Mouse (Mus musculus): ENCODE data around the gene Rhbdd1. TPM values are rescaled to one million over a fixed set of nuclear protein-coding genes. Genes with fewer than 3 reads are reported as not detected.

Rhbdd1 gene
- 10 to 100 TPM; 10.7 to 11.6 TPM for total RNA-seq (2021)

DNA sequence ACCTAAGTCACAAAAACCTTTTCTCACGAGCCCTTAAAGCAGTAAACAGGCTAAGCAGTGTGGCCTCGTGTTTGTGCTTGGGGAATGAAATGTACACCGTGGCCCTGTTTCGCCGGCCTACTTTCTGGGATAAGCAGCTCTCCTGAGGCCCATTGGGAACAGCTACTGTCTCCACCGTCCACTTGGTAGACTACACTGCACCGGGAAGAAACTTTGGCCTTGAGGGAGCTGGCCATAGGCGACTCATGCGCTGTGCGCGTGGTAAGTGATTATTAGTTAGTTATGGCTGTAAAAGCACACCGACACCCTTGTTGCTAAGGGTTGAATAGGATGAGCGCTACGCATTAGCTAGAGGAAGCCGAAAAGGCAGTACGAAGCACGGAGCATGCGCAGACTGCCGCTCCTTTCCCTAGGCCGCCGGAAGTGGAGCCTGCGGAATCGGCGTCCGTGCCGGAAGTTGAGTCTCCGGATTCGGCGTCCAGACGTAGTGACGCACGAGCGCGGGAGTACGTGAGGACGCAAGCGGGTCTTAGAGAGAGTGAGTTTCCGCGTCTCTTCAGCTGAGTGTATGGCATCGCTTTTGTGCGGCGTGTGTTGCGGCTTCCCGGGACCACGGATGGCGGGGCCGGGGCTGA is at the start of gene Rhbdd1:
TSS of gene Rhbdd1 (plus strand) at position 342 of the 635 bp plus-strand sequence.
- intact Hi-C loops (cut with DNase I), result loop anchor here (5.0 to 10.0 kb wide), 2 partner anchors 116 to 409 kb away; partner anchors contain the start of gene Mff
- peak; percentile 98 for DNase-seq

DNA sequence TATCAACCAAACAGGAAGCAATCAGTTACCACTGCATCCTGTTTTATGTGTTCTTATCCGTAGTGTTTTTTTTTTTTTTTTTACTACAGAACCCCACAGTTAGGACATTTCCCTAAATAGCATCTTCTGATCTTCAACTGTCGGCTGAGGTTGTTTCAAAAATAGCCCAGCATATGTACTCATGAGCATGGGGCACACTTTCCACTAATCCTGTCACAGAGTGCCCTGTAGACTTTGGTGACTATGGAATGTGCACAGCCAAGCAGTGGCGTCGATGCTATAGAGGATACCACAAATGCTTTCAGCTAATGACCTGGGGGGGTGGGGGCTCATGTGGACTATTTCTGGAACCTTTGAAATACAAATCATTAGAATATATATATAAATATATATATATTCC is 48.7 kb upstream of the Rhbdd1 start:
- DNase-seq, result no peak
- intact Hi-C loops (cut with DNase I), result no loop called here

DNA sequence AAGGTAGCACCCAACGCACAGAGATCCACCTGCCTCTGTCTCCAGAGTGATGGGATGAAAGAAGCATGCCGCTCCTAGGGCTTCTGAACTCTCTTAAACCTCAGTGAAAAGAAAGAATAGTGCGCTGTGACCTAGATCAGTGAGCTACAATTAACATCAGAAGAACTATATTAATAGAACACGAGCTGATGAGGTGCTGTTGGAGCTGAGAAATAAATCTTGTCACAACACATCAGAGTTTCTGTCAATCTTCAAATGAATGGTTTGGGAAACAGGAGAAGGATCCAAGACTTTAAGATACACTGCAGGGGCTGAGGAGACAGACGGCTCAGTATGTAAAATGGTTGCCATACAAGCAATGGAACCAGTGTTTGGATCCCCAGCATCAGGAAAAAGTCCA is 44.0 kb upstream of the Rhbdd1 start:
- DNase-seq, result no peak
- intact Hi-C loops (cut with DNase I), result no loop called here

DNA sequence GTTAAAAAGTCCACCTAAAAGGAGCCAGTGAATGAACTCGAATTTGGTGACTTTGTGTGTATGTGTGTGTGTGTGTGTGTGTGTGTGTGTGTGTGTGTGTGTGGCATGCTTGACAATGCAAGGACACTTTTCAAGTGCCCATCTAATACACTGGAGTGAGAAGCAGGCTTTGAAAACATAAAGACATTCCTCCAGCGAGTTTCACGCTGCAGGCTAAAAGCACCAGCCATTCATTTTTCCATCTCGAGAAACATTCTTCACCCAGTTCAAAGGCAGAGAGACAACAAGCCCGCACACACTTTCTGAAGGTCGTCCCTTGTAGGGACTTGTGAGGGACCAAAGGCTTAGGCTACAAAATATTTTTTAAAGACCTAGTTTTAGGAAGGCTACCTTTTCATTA is 42.7 kb upstream of the Rhbdd1 start:
- intact Hi-C loops (cut with DNase I), result no loop called here
- no peak for DNase-seq

DNA sequence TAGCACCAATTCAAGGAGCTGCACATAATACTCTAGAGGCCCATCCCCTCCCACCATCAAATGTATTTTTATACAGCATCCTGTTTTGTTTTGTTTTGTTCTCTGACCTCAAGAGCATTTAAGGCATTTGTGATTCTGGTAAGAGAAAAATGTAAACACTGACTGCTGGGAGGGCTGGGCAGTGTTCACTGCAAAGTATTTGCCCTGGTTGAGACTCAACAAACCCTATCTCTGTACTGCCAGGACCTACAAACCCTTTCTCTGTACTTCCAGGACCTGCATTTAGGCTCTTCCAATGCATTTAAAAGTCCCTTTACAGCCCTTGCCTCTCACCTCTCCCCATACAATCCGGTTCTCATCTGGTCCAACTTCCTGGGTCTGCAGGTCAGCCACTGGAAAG is 41.9 kb upstream of the Rhbdd1 start:
- DNase-seq, result no peak
- intact Hi-C loops (cut with DNase I), result no loop called here

DNA sequence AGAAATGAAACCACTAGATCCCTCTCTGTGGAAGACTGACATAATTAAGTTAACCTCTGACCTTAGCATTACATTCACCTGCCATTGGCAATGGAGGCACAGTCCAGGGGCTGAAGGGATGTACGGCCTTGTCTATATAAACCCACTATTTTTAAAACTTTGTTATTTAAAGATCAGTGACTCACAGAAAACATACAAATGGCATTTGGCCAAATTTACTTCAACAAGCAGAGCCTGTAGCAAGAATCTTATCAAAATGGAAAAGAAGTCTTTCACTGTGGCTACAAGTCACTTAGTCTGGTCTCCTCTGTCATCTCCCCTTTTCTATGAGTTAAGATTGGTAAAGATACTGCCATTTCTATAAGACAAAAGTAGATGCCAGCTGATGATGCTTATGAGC is 36.5 kb upstream of the Rhbdd1 start:
- intact Hi-C loops (cut with DNase I), result loop anchor here (5.0 to 10.0 kb wide), 2 partner anchors 32 to 545 kb away; no protein-coding TSS in a partner anchor
- no peak for DNase-seq

DNA sequence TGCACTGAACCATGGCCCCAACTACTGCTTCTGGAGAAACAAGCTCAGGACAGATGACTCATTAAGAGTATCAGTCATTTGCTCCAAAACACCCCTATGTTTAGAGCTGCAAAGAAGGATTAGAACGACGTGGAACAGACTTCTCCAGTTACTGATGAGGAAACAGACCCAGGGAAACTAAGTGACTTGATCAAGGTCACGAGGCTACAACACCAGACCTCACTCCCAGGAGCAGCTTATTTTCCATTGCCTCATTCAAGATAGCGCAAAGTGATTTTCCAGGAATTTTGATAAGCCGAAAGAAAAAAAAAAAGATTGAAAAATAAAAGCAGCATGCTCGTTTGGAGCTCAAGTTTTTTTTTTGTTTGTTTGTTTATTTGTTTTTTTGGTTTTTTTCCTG is 34.4 kb upstream of the Rhbdd1 start:
- no peak for DNase-seq
- intact Hi-C loops (cut with DNase I), result loop anchor here (5.0 to 10.0 kb wide), 2 partner anchors 35 to 547 kb away; no protein-coding TSS in a partner anchor

DNA sequence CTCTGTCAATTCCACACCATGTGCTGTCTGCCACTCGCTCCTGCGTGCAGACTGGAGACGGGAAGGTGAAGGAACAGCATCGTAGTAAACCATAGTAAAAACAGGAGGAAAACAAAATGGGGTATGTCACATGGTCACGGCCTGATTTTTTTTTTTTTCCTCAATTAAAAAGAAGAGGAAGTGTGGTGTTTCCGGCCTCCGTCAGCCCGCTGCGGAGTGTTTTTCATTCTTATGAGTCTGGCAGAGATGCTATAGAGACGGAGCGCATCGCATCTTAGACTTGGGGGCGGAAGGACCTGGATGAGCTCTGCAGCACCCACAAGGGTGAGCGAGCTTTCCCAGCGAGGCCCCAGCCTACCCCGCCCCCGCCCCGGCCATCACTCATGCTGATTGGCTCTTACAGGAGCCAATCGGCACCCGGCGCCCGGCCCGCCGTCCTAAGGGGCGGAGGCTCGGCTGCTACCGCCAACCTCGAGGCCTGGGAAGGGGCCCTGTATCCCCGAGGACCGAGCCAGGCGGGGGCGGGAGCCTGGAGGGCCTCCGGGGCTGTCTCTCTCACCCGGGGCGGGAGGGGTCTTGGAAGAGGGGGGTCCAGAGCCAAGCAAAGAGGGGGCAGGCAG is 33.1 kb upstream of the Rhbdd1 start:
- intact Hi-C loops (cut with DNase I), result loop anchor here (5.0 to 10.0 kb wide), 2 partner anchors 36 to 548 kb away; no protein-coding TSS in a partner anchor
- DNase-seq, result peak; percentile 92 to 94

DNA sequence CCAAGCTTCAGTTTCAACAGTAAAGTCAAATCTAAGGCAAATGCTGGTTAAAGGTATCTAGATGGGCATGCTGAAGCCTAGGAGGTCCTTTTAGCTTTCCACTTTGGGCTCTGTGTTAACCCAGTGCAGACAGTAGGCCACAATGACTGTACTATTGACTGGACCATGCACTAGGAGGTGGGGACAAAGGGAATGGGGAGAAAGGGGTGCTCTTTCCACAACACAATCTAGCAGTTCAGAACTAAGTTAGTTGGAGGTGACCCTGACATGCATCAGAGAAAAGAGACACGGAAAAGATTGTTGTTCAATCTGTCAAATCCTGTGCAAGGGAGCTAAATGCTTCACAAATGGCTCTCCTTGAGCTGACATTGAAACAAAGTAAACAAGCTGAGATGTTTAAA is 32.4 kb upstream of the Rhbdd1 start:
- peak; percentile 58 to 63 for DNase-seq
- intact Hi-C loops (cut with DNase I), result loop anchor here (5.0 to 10.0 kb wide), 2 partner anchors 37 to 549 kb away; no protein-coding TSS in a partner anchor

DNA sequence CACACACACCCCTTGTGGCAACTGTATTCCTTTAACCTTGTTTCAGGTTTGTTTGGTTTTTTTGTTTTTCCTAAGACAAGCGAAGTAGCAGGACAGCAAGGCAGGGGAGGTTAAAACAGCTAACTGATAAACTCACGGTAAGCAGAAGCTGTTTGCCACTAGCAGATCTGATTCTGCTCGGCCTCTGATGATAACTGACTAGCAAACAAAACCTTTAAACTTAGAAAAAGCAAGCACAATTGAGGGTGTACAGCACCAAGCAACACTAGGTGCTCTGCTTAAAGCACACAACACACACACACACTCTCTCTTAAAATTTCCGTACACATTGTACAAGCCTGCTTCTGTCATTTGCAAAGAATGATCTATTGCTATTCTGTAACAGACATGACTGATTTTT is 31.8 kb upstream of the Rhbdd1 start:
- peak in 1 of 2 experiments; percentile 32 for DNase-seq
- intact Hi-C loops (cut with DNase I), result loop anchor here (5.0 to 10.0 kb wide), 2 partner anchors 37 to 550 kb away; no protein-coding TSS in a partner anchor

DNA sequence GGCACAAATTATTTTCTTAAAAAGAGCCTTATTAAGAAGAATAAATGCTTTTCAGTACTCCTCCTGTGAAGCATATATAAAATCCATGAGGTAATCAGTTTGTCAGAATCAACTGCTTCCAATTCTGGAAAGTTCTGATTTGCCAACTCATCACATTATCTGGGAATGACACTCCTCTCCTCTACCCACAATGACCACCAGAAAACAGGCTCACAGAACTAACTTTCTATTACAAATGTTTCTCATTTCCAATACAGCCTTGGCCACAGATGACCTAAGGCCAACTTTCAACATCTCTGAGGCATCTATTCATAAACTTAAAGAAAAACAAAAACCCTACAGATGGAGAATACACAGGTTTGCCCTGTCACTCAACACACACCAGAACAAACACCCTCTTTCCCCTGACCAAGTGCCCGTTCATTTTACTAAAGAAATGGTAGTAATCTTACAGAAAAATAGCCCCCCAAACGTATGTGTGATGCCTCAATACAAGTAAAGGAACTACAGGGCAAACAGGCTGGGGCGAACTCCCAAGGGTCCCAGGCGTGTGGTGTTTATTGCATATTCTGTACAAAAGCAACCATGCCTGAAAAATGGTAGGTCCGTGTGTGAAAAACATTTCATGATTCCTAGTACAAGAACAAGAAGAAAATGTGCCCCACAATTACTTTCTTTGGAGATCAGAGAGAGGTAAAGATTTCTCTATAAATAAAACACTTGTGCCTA is 30.6 kb upstream of the Rhbdd1 start:
- peak in 1 of 2 experiments; percentile 33 for DNase-seq
- intact Hi-C loops (cut with DNase I), result loop anchor here (2.0 to 10.0 kb wide), 3 partner anchors 87 to 551 kb away; no protein-coding TSS in a partner anchor

DNA sequence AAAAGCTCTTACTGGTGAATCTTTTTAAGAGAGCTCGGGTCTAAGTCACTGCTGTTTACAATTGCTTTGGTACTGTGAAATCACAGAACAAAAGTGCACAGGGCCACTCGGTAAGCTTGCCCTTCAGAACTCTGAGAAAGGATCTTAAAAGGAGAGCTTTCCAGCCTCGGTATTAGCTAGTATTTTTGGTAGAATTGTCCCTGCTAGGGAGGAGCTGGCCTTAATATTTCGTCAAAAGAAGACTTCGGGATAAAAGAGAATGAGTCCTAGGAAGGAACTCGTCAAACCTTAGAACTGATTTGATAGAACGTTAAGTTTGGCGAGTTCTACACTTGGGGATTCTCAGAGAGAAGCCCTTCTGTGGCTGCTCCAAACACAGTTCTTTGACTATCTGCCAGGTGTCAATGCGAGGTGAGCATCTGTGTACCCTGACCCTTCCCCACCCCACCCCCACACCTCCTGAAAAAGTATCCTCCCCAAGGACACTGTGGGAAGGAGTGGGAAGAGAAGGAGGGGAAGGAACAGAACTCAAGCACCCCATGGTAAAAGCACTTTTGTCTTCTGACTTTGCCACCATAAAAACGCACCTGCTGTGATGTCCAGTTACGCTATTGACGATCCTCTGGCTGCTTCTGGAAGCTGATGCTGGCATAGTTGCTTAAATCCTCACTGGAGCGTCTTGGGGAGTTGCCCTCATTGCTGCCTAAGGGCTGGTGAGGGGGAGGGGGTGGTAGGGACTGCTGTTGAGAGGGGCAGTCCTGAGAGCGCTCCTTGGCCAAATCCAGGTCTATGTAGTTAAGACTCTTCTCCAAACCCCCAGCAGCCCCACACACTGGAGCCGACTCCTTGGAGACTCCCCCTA is 29.8 kb upstream of the Rhbdd1 start:
- DNase-seq, result peak; percentile 36 to 41
- intact Hi-C loops (cut with DNase I), result loop anchor here (2.0 to 10.0 kb wide), 3 partner anchors 88 to 552 kb away; no protein-coding TSS in a partner anchor

DNA sequence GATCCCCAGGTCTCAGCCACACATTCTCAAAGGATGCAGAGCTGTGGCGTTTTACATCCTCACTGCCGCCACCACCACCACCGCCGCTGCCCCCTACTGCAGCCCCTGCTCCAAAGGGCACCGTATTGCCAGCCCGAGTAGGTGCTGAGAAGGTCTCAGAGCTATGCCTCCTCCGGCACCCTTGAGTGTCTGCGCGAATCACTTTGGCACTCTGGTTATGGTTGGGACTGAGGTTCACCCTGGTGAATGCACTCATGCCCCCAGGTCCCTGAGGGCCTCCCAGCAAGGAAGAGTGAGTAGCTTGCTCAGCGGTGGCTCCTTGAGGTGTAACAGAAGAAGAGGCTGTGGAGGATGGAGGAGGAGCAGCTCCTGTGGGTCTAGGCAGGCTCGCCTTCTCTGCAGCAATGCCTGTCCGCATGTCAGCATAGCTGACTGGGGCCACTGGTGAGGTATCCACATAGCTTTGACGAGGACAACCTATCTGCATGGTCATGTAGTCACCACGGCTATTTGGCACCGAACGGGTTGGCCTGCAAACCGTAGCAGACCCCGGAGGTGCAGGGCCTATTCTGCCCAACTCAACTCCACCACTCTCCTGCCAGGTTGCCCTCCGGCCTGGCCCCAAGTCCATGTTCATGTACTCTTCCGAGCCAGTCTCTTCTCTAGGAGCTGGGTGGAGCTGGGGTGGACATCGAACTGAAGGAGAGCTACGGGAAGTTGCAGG is 29.0 kb upstream of the Rhbdd1 start:
- intact Hi-C loops (cut with DNase I), result loop anchor here (2.0 to 10.0 kb wide), 3 partner anchors 88 to 552 kb away; no protein-coding TSS in a partner anchor
- peak; percentile 51 to 61 for DNase-seq

DNA sequence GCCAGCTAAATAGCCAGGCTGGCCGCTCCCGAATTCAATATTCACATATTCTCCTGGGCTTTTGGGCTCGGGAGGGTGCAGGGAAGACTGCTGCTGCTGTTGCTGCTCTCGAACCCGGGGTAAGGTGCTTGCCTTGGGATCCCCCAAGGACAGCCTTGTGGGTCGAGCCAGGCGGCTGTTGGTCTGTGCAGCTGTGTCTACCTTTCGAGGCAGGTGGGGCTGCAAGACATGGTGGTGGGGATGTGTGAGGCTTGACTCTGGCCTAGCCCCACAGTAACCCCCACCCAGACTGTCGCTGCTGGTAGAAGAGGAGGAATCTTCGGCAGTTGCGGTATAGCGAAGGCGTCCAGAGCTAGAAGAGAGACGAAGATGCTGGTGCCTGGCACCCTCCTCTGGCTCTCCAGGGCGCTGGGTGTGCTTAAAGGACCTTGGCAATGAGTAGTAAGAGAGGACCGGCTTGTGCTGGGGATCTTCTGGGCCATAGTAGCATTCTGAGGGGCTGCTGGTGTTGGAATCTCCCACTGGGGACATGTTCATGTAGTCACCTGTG is 28.4 kb upstream of the Rhbdd1 start:
- peak in 1 of 2 experiments; percentile 42 for DNase-seq

DNA sequence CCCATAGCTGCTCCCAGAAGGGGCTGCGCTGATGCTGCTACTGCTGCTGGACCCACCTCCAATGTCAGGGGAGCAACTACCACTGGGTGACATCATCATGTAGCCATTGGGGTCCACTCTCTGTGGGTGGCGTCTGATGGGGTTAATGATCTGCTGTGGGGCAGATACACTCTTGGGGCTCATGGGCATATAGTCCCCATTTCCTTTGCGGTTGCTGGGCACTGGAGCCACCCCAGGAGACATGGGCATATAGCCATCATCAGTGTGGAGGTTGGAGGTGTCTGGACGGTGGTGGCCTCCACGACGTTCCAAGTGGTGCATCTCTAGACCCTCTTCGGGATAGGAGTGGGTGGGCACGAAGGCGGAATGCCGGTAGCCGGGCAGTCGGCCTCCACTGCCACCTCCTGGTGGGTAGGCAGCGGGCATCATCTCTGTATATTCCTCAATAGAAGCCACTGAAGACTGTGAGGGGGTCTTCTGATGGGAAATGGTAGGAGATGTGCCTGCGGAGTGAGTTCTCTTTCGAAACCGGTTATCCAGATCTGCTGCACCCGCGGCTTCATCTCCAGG is 27.7 kb upstream of the Rhbdd1 start:
- peak; percentile 49 to 57 for DNase-seq
- intact Hi-C loops (cut with DNase I), result loop anchor here (5.0 to 10.0 kb wide), 2 partner anchors 156 to 554 kb away; no protein-coding TSS in a partner anchor

More for the DNA sequence above, 28.4 kb upstream of the Rhbdd1 start:
- intact Hi-C loops (cut with DNase I), result loop anchor here (2.0 to 10.0 kb wide), 3 partner anchors 89 to 553 kb away; no protein-coding TSS in a partner anchor

DNA sequence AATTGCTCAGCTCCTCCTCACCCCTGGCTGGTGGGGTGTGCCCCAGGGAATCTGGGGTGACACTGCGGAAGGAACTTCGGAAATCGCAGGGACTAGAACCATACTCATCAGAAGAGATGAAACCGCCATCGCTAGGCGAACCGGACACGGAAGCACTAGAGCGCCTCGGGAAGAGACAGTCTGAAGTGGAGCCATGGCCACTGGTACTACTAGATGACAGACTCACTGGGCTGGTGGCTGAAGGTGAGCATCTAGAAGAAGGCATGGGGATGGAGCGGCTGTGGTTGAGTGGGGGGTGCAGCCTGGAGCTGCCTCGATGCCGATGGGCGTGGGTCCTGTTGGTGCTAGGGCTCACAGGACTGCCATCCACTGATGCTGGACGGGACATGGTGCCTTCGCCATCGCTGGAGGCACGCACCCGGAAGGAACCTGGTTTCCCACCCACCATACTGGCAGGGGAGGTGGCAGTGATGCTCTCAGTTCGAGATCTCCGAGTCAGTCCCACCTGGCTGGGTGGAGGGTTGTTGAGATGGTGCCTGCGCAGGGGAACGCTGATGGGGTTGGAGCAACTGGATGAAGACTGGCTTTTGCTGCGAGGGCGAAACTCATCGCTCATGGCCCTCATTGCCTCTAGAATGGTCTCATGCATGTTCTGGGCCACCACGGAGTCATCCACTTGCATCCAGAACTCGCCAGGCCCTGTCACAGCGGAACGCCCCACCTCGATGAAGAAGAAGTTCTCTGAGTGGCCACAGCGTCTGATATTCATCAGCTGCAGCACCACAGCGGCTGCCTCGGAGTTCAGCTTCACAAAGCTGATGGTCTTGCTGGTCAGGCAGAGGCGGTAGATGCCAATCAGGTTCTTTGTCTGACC is 26.9 kb upstream of the Rhbdd1 start:
- intact Hi-C loops (cut with DNase I), result loop anchor here (5.0 to 10.0 kb wide), 2 partner anchors 157 to 555 kb away; no protein-coding TSS in a partner anchor
- DNase-seq, result peak; percentile 44 to 45

DNA sequence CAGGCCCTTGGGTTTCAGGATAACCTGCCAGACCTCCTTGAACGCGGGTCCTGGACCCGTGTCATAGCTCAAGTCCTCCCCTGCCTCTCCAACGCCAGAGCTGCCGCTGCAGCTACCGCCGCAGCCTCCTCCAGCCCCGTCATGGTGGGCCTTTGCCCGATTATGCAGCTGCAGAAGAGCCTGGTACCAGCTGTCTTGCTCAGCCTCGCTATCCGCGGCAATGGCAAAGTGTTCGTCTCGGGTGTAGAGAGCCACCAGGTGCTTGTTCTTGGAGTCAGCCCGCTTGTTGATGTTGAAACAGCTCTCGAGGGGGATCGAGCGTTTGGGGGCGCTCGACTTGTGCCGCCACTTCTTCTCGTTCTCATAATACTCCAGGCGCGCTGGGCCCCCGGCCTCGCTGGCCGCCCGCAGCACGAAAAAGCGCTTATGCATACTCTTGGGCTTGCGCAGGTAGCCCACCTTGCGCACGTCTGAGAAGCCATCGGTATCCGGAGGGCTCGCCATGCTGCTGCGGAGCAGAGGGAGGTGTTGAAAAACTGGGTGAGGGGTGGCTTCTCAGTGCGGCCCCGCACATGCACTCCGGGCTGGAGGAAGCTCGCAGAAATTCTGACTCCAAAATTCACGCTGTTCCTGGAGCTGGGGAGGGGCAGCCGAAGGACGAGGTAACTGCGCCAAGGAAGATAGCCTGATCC is 26.1 kb upstream of the Rhbdd1 start:
- intact Hi-C loops (cut with DNase I), result loop anchor here (5.0 to 10.0 kb wide), 8 partner anchors 142 to 695 kb away; no protein-coding TSS in a partner anchor

More for the DNA sequence above, 26.1 kb upstream of the Rhbdd1 start:
- peak; percentile 63 to 69 for DNase-seq

All from heart, postnatal 10 days (tissue).